Mouse (Mus musculus) testis, adult 2 months (tissue): ENCODE data around the gene Rnasek.

Experiments used
- CTCF ChIP-seq: fragments of 200-500 bp; IDR thresholded peaks from 2 replicates; pipeline ENCODE4 v1.5.1; 2012; ENCODE audit warnings: low read depth, mild to moderate bottlenecking, inconsistent platforms, low read length, moderate library complexity; ENCODE audit not compliant: control insufficient read depth, insufficient read depth, insufficient replicate concordance
- POLR2A ChIP-seq: fragments of 200-500 bp; IDR thresholded peaks from 2 replicates; pipeline ENCODE4 v1.6.1; 2012; ENCODE audit warnings: low read depth, mild to moderate bottlenecking, inconsistent platforms, low read length, moderate library complexity; ENCODE audit not compliant: control insufficient read depth

GRCm38 (mm10) chr11:70198332-70198731 is 41.3 kb downstream of the Rnasek start:
- TF ChIP-seq CTCF (no peak), POLR2A (no peak)
